Mouse (Mus musculus) cortical plate, adult 2 months (tissue): Measurements from ENCODE around the gene Sp1. TPM values are rescaled to one million over a fixed set of nuclear protein-coding genes. Genes with fewer than 3 reads are reported as not detected.

ENCODE experiments used
- H3K27ac ChIP-seq: fragments of 200-500 bp; 2 replicates; pipeline ENCODE4 v1.5.1; 2012; ENCODE audit warnings: low read length, control low read depth, inconsistent platforms; ENCODE audit not compliant: insufficient read depth
- H3K4me1 ChIP-seq: fragments of 200-500 bp; 2 replicates; pipeline ENCODE4 v1.6.1; 2011; ENCODE audit warnings: low read length; ENCODE audit not compliant: control insufficient read depth, insufficient read depth
- H3K4me3 ChIP-seq: fragments of 200-500 bp; 2 replicates; pipeline ENCODE4 v1.5.1; 2011; ENCODE audit warnings: mild to moderate bottlenecking, low read length, control low read depth; ENCODE audit not compliant: insufficient read depth
- CTCF ChIP-seq: fragments of 200-500 bp; IDR thresholded peaks from 2 replicates; pipeline ENCODE4 v1.5.1; 2011; ENCODE audit warnings: mild to moderate bottlenecking, control low read depth, low read length; ENCODE audit not compliant: insufficient read depth; ENCODE audit errors: extremely low read depth
- POLR2A ChIP-seq: fragments of 200-500 bp; IDR thresholded peaks from 2 replicates; pipeline ENCODE4 v1.6.1; 2011; ENCODE audit warnings: mild to moderate bottlenecking, low read length, control low read depth; ENCODE audit not compliant: insufficient read depth; ENCODE audit errors: extremely low read depth
- polyA plus RNA-seq: library from polyadenylated mRNA; depleted of rRNA; stranded (reverse); fragments of >200 nt; gene quantifications from 2 replicates; pipeline ENCODE4 v1.2.3, GENCODE M21; 2012; rRNA removed

Sp1 gene
- 10.3 and 10.5 TPM in 2 replicates for polyA plus RNA-seq

- no peak for TF ChIP-seq CTCF
- peak; percentile 99 for TF ChIP-seq POLR2A
- H3K4me3 ChIP-seq = peak within 1 kb of the TSS; percentile 43
- H3K27ac ChIP-seq = peak within 1 kb of the TSS; percentile 97
- peaks cover 6% of the 10 kb centered on the region for H3K4me1 ChIP-seq
Observed at GRCm38 (mm10) chr15:102405489-102406195, at the start of gene Sp1. Sp1 (plus strand) TSS chr15:102406143.

- TF ChIP-seq CTCF (no peak), POLR2A (no peak)
- H3K27ac ChIP-seq = peak overlapping the region; percentile 78
- no peak overlapping the region for H3K4me3 ChIP-seq
- H3K4me1 ChIP-seq = no peaks in the 10 kb centered on the region
Observed at GRCm38 (mm10) chr15:102356501-102357325, 49.2 kb upstream of the Sp1 start.

GRCm38 (mm10) chr15:102358126-102358525, 47.8 kb upstream of the Sp1 start:
- Histone ChIP-seq H3K4me3 (no peak overlapping the region), H3K4me1 (no peaks in the 10 kb centered on the region), H3K27ac (no peak overlapping the region)
- TF ChIP-seq POLR2A = no peak
- no peak for TF ChIP-seq CTCF

GRCm38 (mm10) chr15:102358834-102359233, 47.1 kb upstream of the Sp1 start:
- Histone ChIP-seq H3K27ac (no peak overlapping the region), H3K4me1 (no peaks in the 10 kb centered on the region), H3K4me3 (no peak overlapping the region)
- TF ChIP-seq POLR2A = no peak

- Histone ChIP-seq H3K27ac (no peak overlapping the region), H3K4me1 (no peaks in the 10 kb centered on the region; the same call in 1 of the 2 replicates), H3K4me3 (no peak overlapping the region)
- TF ChIP-seq CTCF (no peak), POLR2A (no peak)
Observed at GRCm38 (mm10) chr15:102362648-102363047, 43.3 kb upstream of the Sp1 start.

- TF ChIP-seq POLR2A = no peak
- no peak for TF ChIP-seq CTCF
- H3K4me3 ChIP-seq = no peak overlapping the region
Observed at GRCm38 (mm10) chr15:102364678-102365077, 41.3 kb upstream of the Sp1 start.

GRCm38 (mm10) chr15:102366238-102366637, 39.7 kb upstream of the Sp1 start:
- H3K4me1 ChIP-seq = no peaks in the 10 kb centered on the region; the same call in 1 of the 2 replicates
- peak overlapping the region; percentile 13; the same call in 1 of the 2 replicates for H3K4me3 ChIP-seq
- TF ChIP-seq CTCF = no peak
- TF ChIP-seq POLR2A = no peak
- no peak overlapping the region for H3K27ac ChIP-seq

More at GRCm38 (mm10) chr15:102364678-102365077, 41.3 kb upstream of the Sp1 start:
- Histone ChIP-seq H3K4me1 (no peaks in the 10 kb centered on the region; the same call in 1 of the 2 replicates), H3K27ac (no peak overlapping the region)

- Histone ChIP-seq H3K4me3 (peak within 1 kb of the TSS; percentile 13; the same call in 1 of the 2 replicates), H3K27ac (no peak within 1 kb of the TSS), H3K4me1 (no peaks in the 10 kb centered on the region; the same call in 1 of the 2 replicates)
- TF ChIP-seq CTCF (no peak), POLR2A (no peak)
Observed at GRCm38 (mm10) chr15:102366733-102367344, 39.1 kb upstream of the Sp1 start, which contains the start of gene Sp7. Sp7 (minus strand) TSS chr15:102367182.

- H3K4me1 ChIP-seq = no peaks in the 10 kb centered on the region; the same call in 1 of the 2 replicates
- H3K4me3 ChIP-seq = no peak overlapping the region
- TF ChIP-seq POLR2A (no peak), CTCF (no peak)
- H3K27ac ChIP-seq = no peak overlapping the region
Observed at GRCm38 (mm10) chr15:102369972-102370371, 36.0 kb upstream of the Sp1 start.
